Mouse (Mus musculus) limb, embryonic 15.5 days (tissue): ENCODE results near the gene Sbds. TPM values are rescaled to one million over a fixed set of nuclear protein-coding genes. Genes with fewer than 3 reads are reported as not detected.

ENCODE experiments used
- ATAC-seq: fragments of 200-750 bp; cut with Nextera tagmentation; 2 replicates; pipeline ENCODE4 v1.8.0; 2017; ENCODE audit warnings: low read depth, moderate TSS enrichment; ENCODE audit not compliant: insufficient number of reproducible peaks, low FRiP score, low TSS enrichment
- H3K27ac ChIP-seq: fragments of 300-500 bp; sonication (generic); 2 replicates; pipeline ENCODE4 v1.5.1; 2015; ENCODE audit warnings: moderate library complexity, mild to moderate bottlenecking, inconsistent platforms
- H3K27me3 ChIP-seq: fragments of 300-500 bp; sonication (generic); 2 replicates; pipeline ENCODE4 v1.6.1; 2015; ENCODE audit warnings: inconsistent platforms
- H3K36me3 ChIP-seq: fragments of 300-500 bp; sonication (generic); 2 replicates; pipeline ENCODE4 v1.6.1; 2015; ENCODE audit warnings: inconsistent platforms
- H3K4me1 ChIP-seq: fragments of 300-500 bp; sonication (generic); 2 replicates; pipeline ENCODE4 v1.6.1; 2015; ENCODE audit warnings: inconsistent platforms
- H3K4me2 ChIP-seq: fragments of 300-500 bp; sonication (generic); 2 replicates; pipeline ENCODE4 v1.6.1; 2015; ENCODE audit warnings: mild to moderate bottlenecking, inconsistent platforms
- H3K4me3 ChIP-seq: fragments of 300-500 bp; sonication (generic); 2 replicates; pipeline ENCODE4 v1.5.1; 2015; ENCODE audit warnings: mild to moderate bottlenecking, inconsistent platforms
- H3K9ac ChIP-seq: fragments of 300-500 bp; sonication (generic); 2 replicates; pipeline ENCODE4 v1.6.1; 2015; ENCODE audit warnings: inconsistent platforms
- H3K9me3 ChIP-seq: fragments of 300-500 bp; sonication (generic); 2 replicates; pipeline ENCODE4 v1.6.1; 2016; ENCODE audit warnings: inconsistent platforms
- WGBS: fragments of 180-500 bp; shearing (Covaris S2); methylation state at CpG from one replicate; pipeline ENCODE4 v1.1.7; 2015; 5-methylcytosine and 5-hydroxymethylcytosine counted together
- polyA plus RNA-seq: library from polyadenylated mRNA; unstranded; fragments of >200 nt; fragmentation: Nextera tagmentation; extraction: Ambion mirVana; gene quantifications from 2 replicates; pipeline ENCODE4 v1.2.1, GENCODE M21; 2015

The Sbds gene
- 71.2 and 77.9 TPM in 2 replicates for polyA plus RNA-seq

DNA sequence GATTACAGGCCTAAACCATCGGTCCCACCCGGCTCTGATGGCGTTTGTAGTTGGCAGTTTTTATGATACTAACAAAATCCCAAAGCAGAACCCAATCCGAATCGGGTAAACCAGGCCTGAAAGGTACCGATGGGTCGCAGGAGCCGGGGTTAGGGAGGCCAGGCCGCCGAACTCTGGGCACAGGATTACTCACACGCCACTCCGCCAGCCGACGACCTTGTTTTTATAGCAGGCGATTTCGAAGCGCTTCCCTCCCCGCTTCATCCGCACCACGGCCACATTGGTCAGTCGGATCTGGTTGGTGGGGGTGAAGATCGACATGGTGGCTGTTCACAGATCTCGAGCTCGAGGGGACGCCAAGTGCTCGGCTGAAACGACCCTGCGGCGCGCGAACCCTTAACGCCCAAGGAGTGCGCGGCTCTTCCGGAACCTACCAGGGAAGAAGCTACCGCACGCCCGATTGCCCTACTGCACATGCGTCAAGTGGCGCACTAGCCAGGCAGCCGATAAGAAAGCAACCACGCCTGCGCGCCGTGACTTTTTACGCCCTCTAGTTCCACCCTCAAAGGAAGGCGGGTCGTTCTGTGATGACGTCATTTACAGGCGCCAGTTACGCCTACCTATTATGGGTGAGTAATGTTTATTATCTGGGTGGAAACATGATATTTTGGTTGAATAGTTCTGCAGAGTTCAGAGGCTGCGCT lies at the start of gene Sbds, which contains the start of gene Tyw1:
TSS of gene Sbds (minus strand) at position 514 of the 704 bp plus-strand sequence.
TSS of gene Tyw1 (plus strand) at position 603 of the 704 bp plus-strand sequence.
- peaks cover 34% of the 10 kb centered on the region for H3K36me3 ChIP-seq
- H3K4me2 ChIP-seq: peak within 1 kb of the TSS; percentile 84
- under 1% methylated on average over 52 of the region's 52 CpGs for WGBS
- peaks cover 22% of the 10 kb centered on the region; the same call in 1 of the 2 replicates for H3K4me1 ChIP-seq
- H3K27me3 ChIP-seq: no peaks in the 10 kb centered on the region
- H3K9ac ChIP-seq: peak within 1 kb of the TSS; percentile 71
- peak; percentile 87 for ATAC-seq
- H3K27ac ChIP-seq: peak within 1 kb of the TSS; percentile 83
- H3K4me3 ChIP-seq: peak within 1 kb of the TSS; percentile 69
- H3K9me3 ChIP-seq: no peaks in the 10 kb centered on the region

DNA sequence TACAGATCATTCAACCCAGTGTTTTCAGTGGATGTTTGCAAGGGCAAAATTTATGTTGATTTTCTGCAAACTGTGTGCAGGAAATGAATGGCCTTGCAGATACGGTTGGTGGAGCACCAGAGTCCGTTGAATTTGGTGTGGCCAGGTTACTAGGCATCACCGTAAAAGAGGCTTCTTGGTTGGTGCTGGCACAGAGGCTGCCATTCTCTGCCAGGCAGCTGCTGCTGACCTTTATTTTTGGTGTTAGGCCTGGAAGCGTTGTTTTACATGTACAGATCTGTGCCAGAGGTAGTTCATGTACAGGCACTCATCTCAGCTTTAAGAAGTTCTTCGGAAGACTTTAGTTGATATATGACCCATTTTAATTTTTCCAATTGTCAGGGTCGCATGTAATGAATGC lies 48.3 kb upstream of the Sbds start:
- H3K9ac ChIP-seq: no peak overlapping the region
- WGBS: 82% methylated on average over 6 of the region's 6 CpGs
- H3K36me3 ChIP-seq: peaks cover 47% of the 10 kb centered on the region
- H3K4me3 ChIP-seq: no peak overlapping the region
- H3K27me3 ChIP-seq: no peaks in the 10 kb centered on the region
- no peak for ATAC-seq
- no peak overlapping the region for H3K4me2 ChIP-seq
- 0 out of 2 replicates have a peak, but pooled peaks cover 2% of the 10 kb centered on the region for H3K4me1 ChIP-seq
- H3K27ac ChIP-seq: no peak overlapping the region
- no peaks in the 10 kb centered on the region for H3K9me3 ChIP-seq

DNA sequence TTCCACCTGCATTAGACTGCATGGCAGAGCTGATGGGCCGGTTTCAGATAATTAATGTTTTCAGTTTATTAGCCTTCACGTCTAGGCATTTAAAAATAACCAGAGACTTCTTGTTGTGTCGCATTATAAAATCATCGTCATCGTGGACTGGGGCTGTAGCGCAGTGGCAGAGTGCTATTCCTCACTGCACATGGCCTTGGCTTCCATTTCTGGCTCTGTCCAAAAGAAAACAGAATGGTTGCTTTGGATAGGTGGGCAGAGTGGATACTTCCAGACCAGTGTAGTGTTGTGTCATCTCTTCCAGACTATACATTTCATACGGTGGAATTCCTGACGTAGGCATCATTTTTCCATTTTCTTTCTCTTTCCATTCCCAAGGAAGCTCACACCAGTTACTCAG lies 44.2 kb upstream of the Sbds start:
- no peak overlapping the region for H3K27ac ChIP-seq
- H3K9me3 ChIP-seq: no peaks in the 10 kb centered on the region
- no peak overlapping the region for H3K4me2 ChIP-seq
- no peak overlapping the region for H3K9ac ChIP-seq
- H3K4me1 ChIP-seq: 0 out of 2 replicates have a peak, but pooled peaks cover 2% of the 10 kb centered on the region
- H3K4me3 ChIP-seq: no peak overlapping the region
- H3K27me3 ChIP-seq: no peaks in the 10 kb centered on the region
- WGBS: 87% methylated on average over 8 of the region's 8 CpGs
- ATAC-seq: no peak
- H3K36me3 ChIP-seq: peaks cover 57% of the 10 kb centered on the region

DNA sequence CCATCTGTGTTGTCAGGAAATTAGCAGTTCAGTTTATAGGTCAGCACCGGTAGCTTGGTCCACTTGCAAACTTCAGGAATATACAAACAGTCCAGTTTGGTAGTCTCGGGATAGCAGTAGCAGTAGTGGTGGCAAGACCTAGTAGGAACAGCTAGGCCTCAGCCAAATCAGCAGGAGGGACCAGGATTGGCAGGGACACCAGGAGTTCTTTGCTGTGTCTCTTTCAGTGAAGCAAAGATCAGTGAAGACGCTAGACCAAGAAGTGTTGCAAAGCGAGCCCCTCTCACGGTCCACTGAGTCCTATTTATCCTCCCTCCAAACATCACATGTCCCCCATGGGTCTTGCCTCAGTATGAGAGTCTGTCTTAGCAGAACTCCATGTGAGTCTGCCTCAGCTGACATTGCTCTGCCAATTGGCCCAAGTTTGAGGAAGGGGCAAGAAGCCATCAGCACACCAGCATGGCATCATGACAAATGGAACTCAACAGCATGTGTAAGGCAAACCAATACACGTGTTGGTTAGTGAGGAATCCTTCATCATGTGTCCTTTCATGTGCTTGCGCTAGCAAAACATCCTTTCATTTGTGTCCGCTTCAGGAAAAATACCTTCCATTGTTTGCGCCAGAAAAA lies 43.6 kb upstream of the Sbds start:
- no peaks in the 10 kb centered on the region for H3K4me1 ChIP-seq
- 93% methylated on average over 9 of the region's 9 CpGs for WGBS
- H3K36me3 ChIP-seq: peaks cover 55% of the 10 kb centered on the region
- H3K27me3 ChIP-seq: no peaks in the 10 kb centered on the region
- H3K4me3 ChIP-seq: no peak overlapping the region
- no peak for ATAC-seq
- H3K27ac ChIP-seq: no peak overlapping the region
- no peak overlapping the region for H3K9ac ChIP-seq
- H3K9me3 ChIP-seq: no peaks in the 10 kb centered on the region
- no peak overlapping the region for H3K4me2 ChIP-seq

DNA sequence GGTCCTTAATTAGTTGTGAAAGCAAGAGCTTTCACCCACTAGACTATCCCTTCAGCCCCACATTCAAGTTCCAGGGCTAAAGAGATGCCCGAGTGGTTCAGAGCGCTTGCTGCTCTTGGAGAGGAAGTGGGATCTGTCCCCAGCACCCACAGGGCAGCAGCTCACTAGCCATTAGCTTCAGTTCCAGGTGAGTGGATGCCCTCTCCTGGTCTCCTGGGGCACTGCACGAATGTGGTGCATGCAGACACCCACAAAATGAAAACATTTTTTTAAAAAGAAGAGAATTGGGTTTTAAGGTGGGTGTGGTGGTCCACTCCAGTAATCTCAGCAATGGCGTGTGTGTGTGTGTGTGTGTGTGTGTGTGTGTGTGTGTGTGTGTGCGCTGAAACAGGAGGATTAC lies 40.7 kb upstream of the Sbds start:
- no peak for ATAC-seq
- WGBS: 82% methylated on average over 5 of the region's 5 CpGs
- H3K9me3 ChIP-seq: no peaks in the 10 kb centered on the region
- H3K4me3 ChIP-seq: no peak overlapping the region
- H3K9ac ChIP-seq: no peak overlapping the region
- no peak overlapping the region for H3K27ac ChIP-seq
- peaks cover 63% of the 10 kb centered on the region for H3K36me3 ChIP-seq
- no peaks in the 10 kb centered on the region for H3K4me1 ChIP-seq
- no peak overlapping the region for H3K4me2 ChIP-seq
- no peaks in the 10 kb centered on the region for H3K27me3 ChIP-seq

DNA sequence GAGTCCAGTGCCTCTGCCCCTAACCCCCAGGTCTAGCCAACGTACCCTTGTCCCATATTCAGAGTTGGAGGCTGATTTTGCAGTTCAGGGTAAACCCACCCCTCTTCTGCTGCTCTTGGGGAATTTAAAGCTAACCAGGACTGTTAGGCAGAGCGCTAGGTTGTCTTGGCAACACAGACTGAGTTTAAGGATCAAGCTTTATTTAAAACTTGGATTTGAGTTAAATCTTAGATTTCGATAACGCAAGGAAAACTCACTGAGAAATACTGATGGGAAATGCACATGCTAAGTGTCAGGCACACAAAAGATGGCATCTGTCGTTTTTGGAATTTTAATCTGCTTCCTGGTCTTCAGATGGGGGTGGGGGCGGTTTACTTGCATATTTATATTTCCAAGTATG lies 39.3 kb upstream of the Sbds start:
- Histone ChIP-seq H3K4me3 (no peak overlapping the region), H3K27ac (no peak overlapping the region), H3K36me3 (peaks cover 63% of the 10 kb centered on the region), H3K9ac (no peak overlapping the region), H3K4me2 (no peak overlapping the region), H3K4me1 (no peaks in the 10 kb centered on the region), H3K9me3 (no peaks in the 10 kb centered on the region), H3K27me3 (no peaks in the 10 kb centered on the region)
- WGBS: 85% methylated on average over 6 of the region's 6 CpGs
- ATAC-seq: no peak

DNA sequence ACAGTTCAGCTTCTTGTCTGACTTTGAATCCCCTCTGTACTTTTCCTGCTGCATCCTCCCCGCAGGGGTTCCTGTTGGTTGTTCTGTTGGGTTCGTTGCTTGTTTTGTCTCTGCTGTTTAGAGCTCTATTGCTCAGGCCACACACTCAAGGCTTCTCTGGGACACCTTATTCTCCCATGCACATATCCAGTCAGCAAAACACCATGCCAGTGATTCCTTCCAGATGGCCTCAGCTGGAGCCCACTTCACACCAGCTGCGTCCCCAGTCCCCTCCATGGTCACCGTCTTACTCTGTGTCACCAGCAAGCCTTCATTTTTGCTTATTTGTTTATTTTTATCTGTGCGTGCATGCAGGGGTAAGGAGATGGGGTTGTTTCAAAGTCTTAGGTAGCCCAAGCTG lies 38.6 kb upstream of the Sbds start:
- H3K27me3 ChIP-seq: no peaks in the 10 kb centered on the region
- no peak for ATAC-seq
- 71% methylated on average over 5 of the region's 5 CpGs for WGBS
- peaks cover 60% of the 10 kb centered on the region for H3K36me3 ChIP-seq
- no peak overlapping the region for H3K4me3 ChIP-seq
- H3K27ac ChIP-seq: no peak overlapping the region
- H3K4me2 ChIP-seq: no peak overlapping the region
- no peaks in the 10 kb centered on the region for H3K4me1 ChIP-seq
- no peak overlapping the region for H3K9ac ChIP-seq
- no peaks in the 10 kb centered on the region for H3K9me3 ChIP-seq

DNA sequence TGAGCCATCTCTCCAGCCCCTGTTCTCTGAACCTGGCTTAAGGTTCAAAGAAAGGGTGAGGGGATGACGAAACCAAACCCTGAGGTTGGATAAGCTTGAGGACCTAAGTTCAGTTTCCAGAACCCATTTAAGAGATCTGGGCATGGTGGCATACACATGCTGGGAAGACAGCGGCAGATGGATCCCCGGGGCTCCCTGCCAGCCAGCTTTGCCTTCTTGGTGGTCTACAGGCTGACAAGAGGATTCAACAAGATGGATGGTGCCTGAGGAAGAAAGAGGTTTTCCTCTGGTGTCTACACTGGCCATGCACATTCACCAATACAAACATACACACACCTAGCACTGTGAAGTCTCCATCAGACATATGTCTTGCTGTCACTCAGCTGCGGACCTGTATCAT lies 37.6 kb upstream of the Sbds start:
- no peak for ATAC-seq
- Histone ChIP-seq H3K27ac (no peak overlapping the region), H3K36me3 (peaks cover 59% of the 10 kb centered on the region), H3K9me3 (no peaks in the 10 kb centered on the region), H3K9ac (no peak overlapping the region), H3K4me2 (no peak overlapping the region), H3K27me3 (no peaks in the 10 kb centered on the region), H3K4me3 (no peak overlapping the region), H3K4me1 (no peaks in the 10 kb centered on the region)
- WGBS: 92% methylated on average over 4 of the region's 4 CpGs

DNA sequence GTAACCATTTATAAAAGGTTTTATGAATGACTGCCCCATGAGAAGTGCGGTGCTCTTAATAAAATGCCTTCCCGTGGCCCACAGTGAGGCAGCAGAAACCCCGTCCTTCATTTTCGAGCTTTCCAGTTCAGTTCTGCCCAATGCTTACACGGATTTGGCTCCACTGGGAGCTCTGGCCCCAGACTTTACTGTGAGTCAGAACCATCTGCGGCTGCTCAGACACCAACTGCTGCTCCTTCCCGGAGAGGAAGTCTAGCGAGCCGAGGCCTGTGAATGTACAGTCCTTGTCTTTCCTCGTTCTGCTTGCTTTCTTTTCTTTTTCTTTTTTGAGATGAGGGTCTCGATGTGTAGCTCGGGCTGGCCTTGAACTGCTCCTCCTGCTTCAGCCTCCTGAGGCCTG lies 35.4 kb upstream of the Sbds start:
- Histone ChIP-seq H3K4me1 (no peaks in the 10 kb centered on the region), H3K4me3 (no peak overlapping the region), H3K9ac (no peak overlapping the region), H3K27ac (no peak overlapping the region), H3K9me3 (no peaks in the 10 kb centered on the region), H3K36me3 (peaks cover 42% of the 10 kb centered on the region), H3K27me3 (no peaks in the 10 kb centered on the region), H3K4me2 (no peak overlapping the region)
- WGBS: 94% methylated on average over 12 of the region's 12 CpGs
- no peak for ATAC-seq

DNA sequence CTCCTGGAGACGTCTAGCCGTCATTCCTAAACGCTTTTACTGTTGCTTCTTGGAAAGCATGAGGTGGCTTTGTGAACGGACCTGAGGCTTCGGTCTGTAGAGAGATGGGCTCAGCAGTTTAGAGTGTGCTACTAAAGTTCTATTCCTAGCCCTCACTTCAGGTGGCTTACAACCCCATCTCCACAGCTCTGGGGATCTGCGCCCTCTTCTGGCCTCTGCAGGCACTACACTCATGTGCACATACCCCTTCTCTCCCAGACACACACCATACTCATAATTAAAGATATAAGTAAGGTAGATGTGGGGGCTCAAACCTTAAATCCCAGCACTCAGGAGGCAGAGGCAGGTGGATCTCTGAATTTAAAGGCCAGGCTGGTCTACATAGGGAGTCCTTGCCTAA lies 34.9 kb upstream of the Sbds start:
- ATAC-seq: no peak
- H3K4me1 ChIP-seq: no peaks in the 10 kb centered on the region
- H3K27ac ChIP-seq: no peak overlapping the region
- no peak overlapping the region for H3K9ac ChIP-seq
- H3K9me3 ChIP-seq: no peaks in the 10 kb centered on the region
- H3K4me3 ChIP-seq: no peak overlapping the region
- 98% methylated on average over 6 of the region's 6 CpGs for WGBS
- H3K4me2 ChIP-seq: no peak overlapping the region
- H3K27me3 ChIP-seq: no peaks in the 10 kb centered on the region
- peaks cover 45% of the 10 kb centered on the region for H3K36me3 ChIP-seq

DNA sequence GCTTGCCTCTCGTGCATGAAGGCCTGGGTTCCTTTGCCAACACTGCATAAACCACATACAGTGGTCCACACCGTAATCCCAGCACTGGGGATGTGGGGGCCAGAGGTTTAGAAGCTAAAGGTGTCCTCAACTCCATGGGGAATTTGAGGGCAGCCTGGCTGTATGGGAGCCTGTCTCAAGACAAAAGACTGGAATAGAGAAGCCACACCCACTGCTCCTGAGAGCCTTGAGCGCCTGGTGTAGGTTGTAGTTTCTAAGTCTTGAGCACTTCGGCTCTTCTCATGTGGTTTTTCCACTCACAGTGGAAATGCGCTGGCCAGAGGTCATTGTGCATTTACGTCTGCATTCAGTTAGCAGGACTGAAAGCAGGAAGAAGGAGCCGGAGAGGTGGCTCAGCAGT lies 32.8 kb upstream of the Sbds start:
- H3K9me3 ChIP-seq: no peaks in the 10 kb centered on the region
- H3K27ac ChIP-seq: no peak overlapping the region
- no peak for ATAC-seq
- H3K36me3 ChIP-seq: peaks cover 53% of the 10 kb centered on the region
- no peaks in the 10 kb centered on the region for H3K27me3 ChIP-seq
- 78% methylated on average over 7 of the region's 7 CpGs for WGBS
- H3K9ac ChIP-seq: no peak overlapping the region
- no peak overlapping the region for H3K4me3 ChIP-seq
- H3K4me2 ChIP-seq: no peak overlapping the region
- H3K4me1 ChIP-seq: no peaks in the 10 kb centered on the region

DNA sequence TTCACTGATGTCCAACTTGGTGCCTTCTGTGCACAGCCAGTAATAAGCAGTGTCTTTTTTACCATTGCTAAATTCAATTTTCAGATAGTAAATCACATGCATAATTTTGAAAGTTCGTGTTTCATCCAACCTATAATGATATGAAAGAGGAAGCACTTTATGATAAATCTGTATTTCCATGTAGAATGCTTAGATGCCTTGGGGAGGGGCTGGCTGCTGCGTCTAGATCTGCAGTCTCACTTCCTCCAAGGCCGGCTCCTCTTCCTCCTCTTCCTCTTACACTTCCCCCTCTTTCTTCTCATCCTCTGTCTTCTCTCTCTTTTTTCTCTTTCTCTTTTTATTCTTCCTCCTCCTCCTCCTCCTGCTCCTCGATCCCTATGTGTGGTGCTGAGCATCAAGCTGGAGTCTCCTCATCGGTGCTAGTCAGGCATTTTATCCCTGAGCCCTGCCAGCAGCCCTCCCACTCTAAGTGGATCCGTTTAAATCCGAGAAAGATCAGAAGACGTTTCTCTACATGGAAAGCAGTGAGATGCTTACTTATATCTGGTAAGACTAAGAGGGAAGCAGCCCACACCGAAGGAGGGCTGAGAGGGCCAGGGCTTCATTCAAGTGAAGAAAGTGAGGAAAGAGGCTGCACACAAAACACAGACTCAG lies 27.9 kb upstream of the Sbds start:
- 91% methylated on average over 9 of the region's 9 CpGs for WGBS
- H3K4me3 ChIP-seq: no peak overlapping the region
- H3K9ac ChIP-seq: no peak overlapping the region
- no peaks in the 10 kb centered on the region for H3K4me1 ChIP-seq
- no peaks in the 10 kb centered on the region for H3K27me3 ChIP-seq
- peaks cover 64% of the 10 kb centered on the region for H3K36me3 ChIP-seq
- H3K9me3 ChIP-seq: no peaks in the 10 kb centered on the region
- no peak overlapping the region for H3K4me2 ChIP-seq
- H3K27ac ChIP-seq: no peak overlapping the region
- ATAC-seq: no peak
